Mouse (Mus musculus): ENCODE measurements around the gene Defb19. TPM values are rescaled to one million over a fixed set of nuclear protein-coding genes. Genes with fewer than 3 reads are reported as not detected.

Defb19 gene
- polyA plus RNA-seq, 1 experiment, result not detected

DNA sequence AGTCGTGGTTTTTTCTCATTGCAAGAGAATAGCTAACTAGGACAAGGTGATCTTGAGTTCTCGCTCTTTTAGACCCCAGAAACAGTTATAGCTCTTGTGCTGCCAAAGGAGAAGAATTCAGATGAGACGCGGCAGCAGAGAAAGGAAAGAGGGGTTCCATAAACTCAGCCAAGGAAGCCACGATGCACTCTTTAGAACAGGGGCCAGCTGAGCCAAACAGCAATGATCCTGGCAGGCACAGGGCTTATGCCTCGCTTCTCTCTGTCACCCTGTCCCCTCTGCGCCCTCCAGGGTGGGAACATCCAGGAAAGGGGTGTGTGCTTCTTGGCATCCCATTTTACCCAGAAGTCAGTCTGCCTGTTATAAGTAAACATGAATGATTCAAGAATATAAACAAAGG, 19.2 kb upstream of the Defb19 start, which contains the start of gene Defb45:
Gene Defb45, minus strand, starts transcription at position 101 of the 400 bp plus-strand sequence.
- TF ChIP-seq POLR2A (IDR thresholded peaks at IDR 0.05; ENCODE audit: borderline replicate concordance, low read depth, low read length) (no peak), CTCF (IDR thresholded peaks at IDR 0.05; ENCODE audit: low read depth, low read length) (no peak)
- H3K4me3 ChIP-seq (ENCODE audit: insufficient read depth, low read length), result no peak within 1 kb of the TSS
- H3K4me1 ChIP-seq (ENCODE audit: control insufficient read depth, insufficient read depth, low read length), result peaks cover 3% of the 10 kb centered on the region
- no peak within 1 kb of the TSS for H3K27ac ChIP-seq (ENCODE audit: insufficient read depth, low read depth, low read length)

DNA sequence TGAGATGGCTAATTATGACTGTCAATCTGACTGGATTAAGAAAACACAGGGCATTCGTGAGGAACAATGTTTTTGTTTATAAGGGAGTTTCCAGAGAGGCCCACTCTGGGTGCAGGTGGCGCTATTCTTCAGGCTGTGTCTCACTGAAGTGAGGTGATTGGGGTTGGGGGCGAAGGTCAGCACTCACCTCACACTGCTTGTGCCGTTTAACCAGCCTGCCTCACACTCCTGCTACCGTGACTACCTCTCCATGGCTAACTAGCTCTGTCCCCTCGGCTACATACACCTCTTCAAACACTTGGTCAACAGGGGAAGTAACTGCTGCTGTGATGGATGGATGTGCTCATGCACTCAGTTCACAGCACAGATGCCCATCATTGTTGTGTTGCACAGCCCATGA, 8.9 kb upstream of the Defb19 start:
- Histone ChIP-seq H3K27ac (ENCODE audit: insufficient read depth, low read depth, low read length) (no peak overlapping the region), H3K4me3 (ENCODE audit: insufficient read depth, low read length) (no peak overlapping the region), H3K4me1 (ENCODE audit: control insufficient read depth, insufficient read depth, low read length) (peaks cover 5% of the 10 kb centered on the region; the same call in 1 of the 2 replicates)
- TF ChIP-seq POLR2A (IDR thresholded peaks at IDR 0.05; ENCODE audit: borderline replicate concordance, low read depth, low read length) (no peak), CTCF (IDR thresholded peaks at IDR 0.05; ENCODE audit: low read depth, low read length) (no peak)

DNA sequence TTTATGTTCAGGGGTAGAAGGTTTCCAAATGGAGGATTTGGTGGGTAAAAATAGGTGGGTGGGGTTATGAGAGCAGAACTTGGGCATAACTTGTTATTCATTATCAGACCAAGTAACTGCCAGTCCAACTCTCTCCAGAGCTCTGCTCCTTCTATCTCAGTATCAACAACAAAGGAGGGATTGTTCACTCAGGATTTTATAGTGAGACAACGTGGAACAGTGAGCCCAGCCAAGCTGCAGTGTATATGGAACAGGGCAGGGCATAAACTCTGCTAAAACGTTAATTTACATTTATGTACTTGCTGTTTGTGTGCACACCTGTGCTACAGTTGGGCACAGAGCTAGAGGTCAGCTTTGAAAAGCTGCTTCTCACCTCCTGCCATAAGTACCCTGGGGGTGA, 8.3 kb upstream of the Defb19 start:
- Histone ChIP-seq H3K4me3 (ENCODE audit: insufficient read depth, low read length) (no peak overlapping the region), H3K27ac (ENCODE audit: insufficient read depth, low read depth, low read length) (no peak overlapping the region), H3K4me1 (ENCODE audit: control insufficient read depth, insufficient read depth, low read length) (peaks cover 5% of the 10 kb centered on the region; the same call in 1 of the 2 replicates)
- TF ChIP-seq POLR2A (IDR thresholded peaks at IDR 0.05; ENCODE audit: borderline replicate concordance, low read depth, low read length) (no peak), CTCF (IDR thresholded peaks at IDR 0.05; ENCODE audit: low read depth, low read length) (no peak)

DNA sequence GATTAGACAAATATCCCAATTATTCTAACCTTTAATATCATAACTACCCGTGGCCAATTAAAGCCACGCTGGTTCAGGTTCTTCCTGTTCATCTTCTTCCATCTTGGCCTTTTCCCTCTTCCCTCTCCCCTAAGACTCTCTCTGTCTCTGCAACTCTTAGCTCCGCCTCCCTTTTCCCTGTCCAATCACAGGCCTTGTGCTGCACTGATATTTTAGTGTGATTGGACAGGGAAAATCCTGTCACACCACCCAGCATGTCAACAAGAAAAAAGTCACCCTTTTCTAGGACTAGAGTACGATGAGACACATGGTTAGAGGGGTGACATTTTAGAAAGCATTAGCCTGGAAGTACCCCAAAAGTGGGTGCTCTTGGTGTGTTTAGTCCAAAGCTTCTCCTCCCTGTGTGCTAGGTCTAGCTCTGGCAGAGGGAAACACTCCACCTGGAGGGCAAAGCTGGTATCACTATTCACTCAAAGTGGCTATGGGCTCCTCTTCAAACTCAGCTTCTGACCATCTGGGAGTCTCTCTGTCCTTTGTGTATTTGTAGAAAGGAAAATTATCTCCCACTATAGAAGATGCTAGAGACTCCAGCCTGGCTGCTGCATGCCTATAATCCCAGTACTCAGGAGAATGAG, 6.9 kb upstream of the Defb19 start:
- TF ChIP-seq CTCF (IDR thresholded peaks at IDR 0.05; ENCODE audit: low read depth, low read length) (no peak), POLR2A (IDR thresholded peaks at IDR 0.05; ENCODE audit: borderline replicate concordance, low read depth, low read length) (no peak)
- H3K27ac ChIP-seq (ENCODE audit: insufficient read depth, low read depth, low read length), result no peak overlapping the region
- no peak overlapping the region for H3K4me3 ChIP-seq (ENCODE audit: insufficient read depth, low read length)
- H3K4me1 ChIP-seq (ENCODE audit: control insufficient read depth, insufficient read depth, low read length), result peaks cover 5% of the 10 kb centered on the region; the same call in 1 of the 2 replicates

DNA sequence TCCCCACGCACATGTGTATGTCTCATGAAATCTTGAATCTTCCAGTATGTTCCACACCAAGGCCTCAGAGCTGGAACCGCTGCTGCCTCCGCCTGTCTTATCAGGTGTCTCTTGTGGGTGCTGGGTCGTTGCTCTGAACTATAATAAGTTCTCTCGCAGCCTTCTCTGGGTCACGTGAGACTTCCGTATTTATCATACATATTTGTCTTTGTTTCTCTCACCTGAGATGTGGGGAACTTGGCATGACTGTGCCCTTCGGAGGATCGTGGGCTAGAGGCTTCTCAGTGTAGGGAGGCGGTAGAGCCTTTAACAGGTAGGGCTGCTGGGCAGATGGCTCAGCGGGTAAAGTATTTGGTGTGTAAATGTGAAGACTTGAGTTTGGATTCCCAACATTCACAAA, 500 bp upstream of the Defb19 start:
- TF ChIP-seq POLR2A (IDR thresholded peaks at IDR 0.05; ENCODE audit: borderline replicate concordance, low read depth, low read length) (no peak), CTCF (IDR thresholded peaks at IDR 0.05; ENCODE audit: low read depth, low read length) (no peak)
- Histone ChIP-seq H3K4me3 (ENCODE audit: insufficient read depth, low read length) (no peak overlapping the region), H3K27ac (ENCODE audit: insufficient read depth, low read depth, low read length) (no peak overlapping the region), H3K4me1 (ENCODE audit: control insufficient read depth, insufficient read depth, low read length) (no peaks in the 10 kb centered on the region)

DNA sequence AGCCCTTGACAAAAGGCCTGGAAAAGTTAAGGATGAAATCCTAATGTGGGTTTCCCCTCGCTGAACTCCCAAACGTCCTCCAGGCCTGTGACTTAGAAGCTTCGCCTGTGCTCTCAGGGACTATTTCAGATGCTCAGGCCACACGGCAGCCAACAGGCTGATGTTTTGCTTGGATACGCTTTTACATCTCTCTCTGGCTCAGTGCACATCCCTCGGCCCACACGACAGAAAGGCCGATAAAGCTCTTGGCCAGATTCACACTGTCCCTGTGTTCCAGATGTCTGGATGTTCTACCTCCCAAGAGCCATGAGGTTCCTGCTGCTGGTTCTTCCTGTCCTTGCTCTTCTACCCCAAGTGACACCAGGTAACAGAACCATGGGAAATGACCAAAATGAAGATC, 6.6 kb downstream of the Defb19 start:
- Histone ChIP-seq H3K4me3 (ENCODE audit: insufficient read depth, low read length) (no peak overlapping the region), H3K27ac (ENCODE audit: insufficient read depth, low read depth, low read length) (no peak overlapping the region), H3K4me1 (ENCODE audit: control insufficient read depth, insufficient read depth, low read length) (no peaks in the 10 kb centered on the region)
- TF ChIP-seq CTCF (IDR thresholded peaks at IDR 0.05; ENCODE audit: low read depth, low read length) (no peak), POLR2A (IDR thresholded peaks at IDR 0.05; ENCODE audit: borderline replicate concordance, low read depth, low read length) (no peak)

DNA sequence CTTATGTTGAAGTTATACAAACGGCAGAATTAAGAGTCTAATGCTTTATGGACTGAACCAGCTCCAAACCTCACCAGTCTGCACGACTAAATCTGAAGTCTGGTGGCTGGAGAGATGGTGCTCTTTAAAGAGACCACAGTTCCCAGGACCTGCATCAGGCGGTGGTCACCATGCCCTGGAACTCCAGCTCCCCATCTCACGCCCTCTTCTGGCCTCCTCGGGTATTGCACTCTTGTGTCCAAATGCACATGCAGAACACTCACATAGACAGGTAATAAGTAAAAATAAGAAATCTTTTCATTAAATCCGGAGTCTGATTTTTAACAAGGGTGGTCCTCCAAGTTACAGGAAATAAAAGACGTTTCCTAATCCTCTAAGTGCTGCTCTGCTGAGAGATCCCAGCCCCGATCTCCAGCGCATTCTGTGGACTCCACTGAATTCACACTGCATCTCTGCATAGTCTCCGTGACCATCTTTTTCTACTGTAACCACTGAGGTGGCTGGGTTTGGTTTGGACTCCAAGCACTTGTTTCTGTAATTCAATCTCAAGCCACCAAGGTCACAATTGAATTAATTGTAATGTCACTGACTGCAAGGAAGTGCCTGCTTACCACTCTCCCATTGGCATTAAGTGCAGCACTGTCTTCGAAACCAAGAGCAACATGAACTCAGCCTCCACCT, 7.9 kb downstream of the Defb19 start, which contains the start of gene Defb21:
Gene Defb21, plus strand, starts transcription at position 631 of the 681 bp plus-strand sequence.
- H3K4me3 ChIP-seq (ENCODE audit: insufficient read depth, low read length), result no peak within 1 kb of the TSS
- no peak within 1 kb of the TSS for H3K27ac ChIP-seq (ENCODE audit: insufficient read depth, low read depth, low read length)
- TF ChIP-seq POLR2A (IDR thresholded peaks at IDR 0.05; ENCODE audit: borderline replicate concordance, low read depth, low read length), result no peak
- no peak for TF ChIP-seq CTCF (IDR thresholded peaks at IDR 0.05; ENCODE audit: low read depth, low read length)
- H3K4me1 ChIP-seq (ENCODE audit: control insufficient read depth, insufficient read depth, low read length), result no peaks in the 10 kb centered on the region

DNA sequence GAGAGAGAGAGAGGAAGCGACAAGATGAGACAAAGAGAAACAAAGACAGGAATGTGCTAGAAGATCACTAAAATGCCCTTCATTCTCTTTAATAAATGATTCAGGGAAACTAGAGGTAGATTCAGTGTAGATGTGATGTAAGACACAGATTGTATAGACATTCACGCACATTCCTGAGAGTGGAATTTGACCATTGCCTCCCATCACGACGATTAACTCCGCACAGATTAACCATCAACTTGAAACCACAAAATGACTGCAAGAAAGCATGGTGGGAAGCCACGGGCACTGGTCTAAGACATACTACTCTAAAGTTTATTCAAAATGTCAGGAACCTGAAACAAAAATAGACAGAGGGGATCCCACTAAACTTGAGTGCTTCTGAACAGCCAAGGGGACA, 9.8 kb downstream of the Defb19 start:
- Histone ChIP-seq H3K4me3 (ENCODE audit: insufficient read depth, low read length) (no peak overlapping the region), H3K4me1 (ENCODE audit: control insufficient read depth, insufficient read depth, low read length) (no peaks in the 10 kb centered on the region), H3K27ac (ENCODE audit: insufficient read depth, low read depth, low read length) (no peak overlapping the region)
- TF ChIP-seq POLR2A (IDR thresholded peaks at IDR 0.05; ENCODE audit: borderline replicate concordance, low read depth, low read length), result no peak
- no peak for TF ChIP-seq CTCF (IDR thresholded peaks at IDR 0.05; ENCODE audit: low read depth, low read length)

DNA sequence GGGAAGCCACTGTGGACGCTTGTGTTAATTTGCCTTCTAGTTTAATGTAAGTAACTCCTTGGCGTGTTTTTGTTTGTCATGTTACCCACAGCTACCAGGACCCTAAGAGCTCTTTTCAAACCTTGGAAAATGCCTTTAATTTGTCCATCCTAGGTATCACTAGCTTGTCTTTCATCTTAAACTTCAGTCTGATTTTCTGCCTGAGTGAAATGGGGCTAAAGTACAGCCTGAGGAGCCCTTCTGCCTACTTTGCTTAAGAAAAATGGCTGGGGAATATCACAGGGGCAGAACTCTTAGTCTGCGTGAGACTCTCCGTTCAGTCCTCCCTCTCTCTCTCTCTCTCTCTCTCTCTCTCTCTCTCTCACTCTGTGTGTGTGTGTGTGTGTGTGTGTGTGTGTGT, 10.2 kb downstream of the Defb19 start:
- H3K27ac ChIP-seq (ENCODE audit: insufficient read depth, low read depth, low read length), result no peak overlapping the region
- H3K4me1 ChIP-seq (ENCODE audit: control insufficient read depth, insufficient read depth, low read length), result no peaks in the 10 kb centered on the region
- no peak for TF ChIP-seq CTCF (IDR thresholded peaks at IDR 0.05; ENCODE audit: low read depth, low read length)
- no peak for TF ChIP-seq POLR2A (IDR thresholded peaks at IDR 0.05; ENCODE audit: borderline replicate concordance, low read depth, low read length)
- no peak overlapping the region for H3K4me3 ChIP-seq (ENCODE audit: insufficient read depth, low read length)

DNA sequence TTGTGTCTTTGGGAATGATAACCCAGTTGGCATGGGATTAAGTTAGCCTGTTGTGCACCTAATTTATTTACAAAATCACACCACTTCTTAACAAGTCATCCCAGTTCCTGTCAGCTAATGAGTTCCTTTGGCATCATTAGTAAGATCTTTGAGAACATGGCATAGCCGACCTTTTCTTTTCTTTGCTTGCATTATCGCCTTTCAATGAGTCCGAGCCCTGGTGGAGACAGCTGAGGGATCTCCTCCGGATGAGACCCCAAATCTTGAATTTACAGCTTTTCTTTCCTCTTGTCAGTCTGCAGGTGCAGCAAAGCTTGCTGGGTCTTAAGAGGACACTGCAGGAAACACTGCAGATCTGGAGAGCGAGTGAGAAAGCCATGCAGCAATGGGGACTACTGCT, 11.1 kb downstream of the Defb19 start, which contains the start of gene Gm17416:
Gene Gm17416, plus strand, starts transcription at position 301 of the 400 bp plus-strand sequence.
- no peak for TF ChIP-seq POLR2A (IDR thresholded peaks at IDR 0.05; ENCODE audit: borderline replicate concordance, low read depth, low read length)
- TF ChIP-seq CTCF (IDR thresholded peaks at IDR 0.05; ENCODE audit: low read depth, low read length), result no peak
- Histone ChIP-seq H3K4me3 (ENCODE audit: insufficient read depth, low read length) (no peak within 1 kb of the TSS), H3K4me1 (ENCODE audit: control insufficient read depth, insufficient read depth, low read length) (no peaks in the 10 kb centered on the region), H3K27ac (ENCODE audit: insufficient read depth, low read depth, low read length) (no peak within 1 kb of the TSS)
